Mouse (Mus musculus): ENCODE data around the gene Mllt10. TPM values are rescaled to one million over a fixed set of nuclear protein-coding genes. Genes with fewer than 3 reads are reported as not detected.

Mllt10 gene
- polyA plus RNA-seq, 1 experiment from 2014 or later: 56.0 TPM

GRCm38 (mm10) chr2:18025781-18026115 lies 29.3 kb upstream of the Mllt10 start:
- Histone ChIP-seq H3K9ac (replicated peaks; ENCODE audit: low read depth, low read length) (peak overlapping the region; percentile 20), H3K27ac (ENCODE audit: low read length) (peak overlapping the region; percentile 22), H3K4me1 (replicated peaks; ENCODE audit: control insufficient read depth, insufficient read depth, low read length) (peaks cover 23% of the 10 kb centered on the region), H3K4me3 (replicated peaks; ENCODE audit: low read length) (peak overlapping the region; percentile 70), H3K4me2 (ENCODE audit: low read length) (peak overlapping the region; percentile 61), H3K36me3 (ENCODE audit: control insufficient read depth, insufficient read depth) (no peaks in the 10 kb centered on the region), H3K9me3 (ENCODE audit: control insufficient read depth, low read length) (no peaks in the 10 kb centered on the region), H3K27me3 (replicated peaks; ENCODE audit: control insufficient read depth, insufficient read depth, low read length) (no peaks in the 10 kb centered on the region)
- WGBS: 1% methylated on average over 14 of the region's 14 CpGs
- no peak for ATAC-seq

- Histone ChIP-seq H3K9ac (replicated peaks; ENCODE audit: low read depth, low read length) (peak overlapping the region; percentile 20), H3K27me3 (replicated peaks; ENCODE audit: control insufficient read depth, insufficient read depth, low read length) (no peaks in the 10 kb centered on the region), H3K9me3 (ENCODE audit: control insufficient read depth, low read length) (no peaks in the 10 kb centered on the region), H3K4me2 (ENCODE audit: low read length) (peak overlapping the region; percentile 61), H3K4me1 (replicated peaks; ENCODE audit: control insufficient read depth, insufficient read depth, low read length) (peaks cover 26% of the 10 kb centered on the region), H3K27ac (ENCODE audit: low read length) (peak overlapping the region; percentile 22), H3K4me3 (replicated peaks; ENCODE audit: low read length) (peak overlapping the region; percentile 70), H3K36me3 (ENCODE audit: control insufficient read depth, insufficient read depth) (no peaks in the 10 kb centered on the region)
- under 1% methylated on average over 44 of the region's 44 CpGs for WGBS
- ATAC-seq: peak; percentile 22
Measured at GRCm38 (mm10) chr2:18026116-18026947, 28.7 kb upstream of the Mllt10 start.

- H3K4me3 ChIP-seq (replicated peaks; ENCODE audit: low read length): peak overlapping the region; percentile 70
- under 1% methylated on average over 43 of the region's 44 CpGs for WGBS
- peak overlapping the region; percentile 61 for H3K4me2 ChIP-seq (ENCODE audit: low read length)
- no peaks in the 10 kb centered on the region for H3K9me3 ChIP-seq (ENCODE audit: control insufficient read depth, low read length)
- peak overlapping the region; percentile 86 for H3K9ac ChIP-seq (replicated peaks; ENCODE audit: low read depth, low read length)
- H3K36me3 ChIP-seq (ENCODE audit: control insufficient read depth, insufficient read depth): no peaks in the 10 kb centered on the region
- peak overlapping the region; percentile 98 for H3K27ac ChIP-seq (ENCODE audit: low read length)
- peaks cover 38% of the 10 kb centered on the region for H3K4me1 ChIP-seq (replicated peaks; ENCODE audit: control insufficient read depth, insufficient read depth, low read length)
- peak; percentile 86 for ATAC-seq
- H3K27me3 ChIP-seq (replicated peaks; ENCODE audit: control insufficient read depth, insufficient read depth, low read length): no peaks in the 10 kb centered on the region
Measured at GRCm38 (mm10) chr2:18027448-18028139, 27.4 kb upstream of the Mllt10 start.

- Histone ChIP-seq H3K27ac (ENCODE audit: low read length) (peak overlapping the region; percentile 98), H3K4me2 (ENCODE audit: low read length) (peak overlapping the region; percentile 61), H3K36me3 (ENCODE audit: control insufficient read depth, insufficient read depth) (no peaks in the 10 kb centered on the region), H3K9me3 (ENCODE audit: control insufficient read depth, low read length) (no peaks in the 10 kb centered on the region), H3K9ac (replicated peaks; ENCODE audit: low read depth, low read length) (peak overlapping the region; percentile 86), H3K4me1 (replicated peaks; ENCODE audit: control insufficient read depth, insufficient read depth, low read length) (peaks cover 45% of the 10 kb centered on the region), H3K4me3 (replicated peaks; ENCODE audit: low read length) (peak overlapping the region; percentile 70), H3K27me3 (replicated peaks; ENCODE audit: control insufficient read depth, insufficient read depth, low read length) (no peaks in the 10 kb centered on the region)
- WGBS: under 1% methylated on average over 61 of the region's 61 CpGs
- peak; percentile 58 for ATAC-seq
Measured at GRCm38 (mm10) chr2:18028140-18029021, 26.7 kb upstream of the Mllt10 start.

GRCm38 (mm10) chr2:18029656-18030055 lies 25.4 kb upstream of the Mllt10 start:
- Histone ChIP-seq H3K27me3 (replicated peaks; ENCODE audit: control insufficient read depth, insufficient read depth, low read length) (no peaks in the 10 kb centered on the region), H3K9ac (replicated peaks; ENCODE audit: low read depth, low read length) (no peak overlapping the region), H3K36me3 (ENCODE audit: control insufficient read depth, insufficient read depth) (no peaks in the 10 kb centered on the region), H3K4me3 (replicated peaks; ENCODE audit: low read length) (no peak overlapping the region), H3K4me1 (replicated peaks; ENCODE audit: control insufficient read depth, insufficient read depth, low read length) (peaks cover 51% of the 10 kb centered on the region), H3K4me2 (ENCODE audit: low read length) (no peak overlapping the region), H3K9me3 (ENCODE audit: control insufficient read depth, low read length) (no peaks in the 10 kb centered on the region), H3K27ac (ENCODE audit: low read length) (no peak overlapping the region)
- WGBS: 45% methylated on average over 7 of the region's 7 CpGs
- no peak for ATAC-seq

- Histone ChIP-seq H3K9me3 (ENCODE audit: control insufficient read depth, low read length) (no peaks in the 10 kb centered on the region), H3K27ac (ENCODE audit: low read length) (no peak overlapping the region), H3K4me3 (replicated peaks; ENCODE audit: low read length) (no peak overlapping the region), H3K4me2 (ENCODE audit: low read length) (peak overlapping the region; percentile 35), H3K36me3 (ENCODE audit: control insufficient read depth, insufficient read depth) (no peaks in the 10 kb centered on the region), H3K4me1 (replicated peaks; ENCODE audit: control insufficient read depth, insufficient read depth, low read length) (peaks cover 48% of the 10 kb centered on the region), H3K27me3 (replicated peaks; ENCODE audit: control insufficient read depth, insufficient read depth, low read length) (no peaks in the 10 kb centered on the region), H3K9ac (replicated peaks; ENCODE audit: low read depth, low read length) (no peak overlapping the region)
- ATAC-seq: no peak
- 20% methylated on average over 8 of the region's 8 CpGs for WGBS
Measured at GRCm38 (mm10) chr2:18030581-18030980, 24.5 kb upstream of the Mllt10 start.

- ATAC-seq: no peak
- no peaks in the 10 kb centered on the region for H3K27me3 ChIP-seq (replicated peaks; ENCODE audit: control insufficient read depth, insufficient read depth, low read length)
- no peak overlapping the region for H3K27ac ChIP-seq (ENCODE audit: low read length)
- peak overlapping the region; percentile 39 for H3K4me3 ChIP-seq (replicated peaks; ENCODE audit: low read length)
- 3% methylated on average over 26 of the region's 26 CpGs for WGBS
- no peaks in the 10 kb centered on the region for H3K9me3 ChIP-seq (ENCODE audit: control insufficient read depth, low read length)
- peaks cover 44% of the 10 kb centered on the region for H3K4me1 ChIP-seq (replicated peaks; ENCODE audit: control insufficient read depth, insufficient read depth, low read length)
- peak overlapping the region; percentile 71 for H3K9ac ChIP-seq (replicated peaks; ENCODE audit: low read depth, low read length)
- no peaks in the 10 kb centered on the region for H3K36me3 ChIP-seq (ENCODE audit: control insufficient read depth, insufficient read depth)
- H3K4me2 ChIP-seq (ENCODE audit: low read length): peak overlapping the region; percentile 77
Measured at GRCm38 (mm10) chr2:18031271-18031821, 23.7 kb upstream of the Mllt10 start.

- no peak overlapping the region for H3K27ac ChIP-seq (ENCODE audit: low read length)
- WGBS: 3% methylated on average over 31 of the region's 34 CpGs
- H3K36me3 ChIP-seq (ENCODE audit: control insufficient read depth, insufficient read depth): no peaks in the 10 kb centered on the region
- peaks cover 39% of the 10 kb centered on the region for H3K4me1 ChIP-seq (replicated peaks; ENCODE audit: control insufficient read depth, insufficient read depth, low read length)
- H3K9ac ChIP-seq (replicated peaks; ENCODE audit: low read depth, low read length): peak overlapping the region; percentile 71
- no peaks in the 10 kb centered on the region for H3K9me3 ChIP-seq (ENCODE audit: control insufficient read depth, low read length)
- no peak for ATAC-seq
- peak overlapping the region; percentile 77 for H3K4me2 ChIP-seq (ENCODE audit: low read length)
- H3K27me3 ChIP-seq (replicated peaks; ENCODE audit: control insufficient read depth, insufficient read depth, low read length): no peaks in the 10 kb centered on the region
- peak overlapping the region; percentile 39 for H3K4me3 ChIP-seq (replicated peaks; ENCODE audit: low read length)
Measured at GRCm38 (mm10) chr2:18031831-18032537, 23.1 kb upstream of the Mllt10 start.

Measured in forebrain, embryonic 16.5 days (tissue).